Mouse (Mus musculus) embryo, embryonic 11.5 days (tissue): ENCODE data around the gene Slc25a12.

Experiments
- DNase-seq: peaks from one replicate; pipeline ENCODE4 v3.0.0-alpha.2; 2012; ENCODE audit warnings: low read depth, low spot score

Slc25a12 gene

DNA sequence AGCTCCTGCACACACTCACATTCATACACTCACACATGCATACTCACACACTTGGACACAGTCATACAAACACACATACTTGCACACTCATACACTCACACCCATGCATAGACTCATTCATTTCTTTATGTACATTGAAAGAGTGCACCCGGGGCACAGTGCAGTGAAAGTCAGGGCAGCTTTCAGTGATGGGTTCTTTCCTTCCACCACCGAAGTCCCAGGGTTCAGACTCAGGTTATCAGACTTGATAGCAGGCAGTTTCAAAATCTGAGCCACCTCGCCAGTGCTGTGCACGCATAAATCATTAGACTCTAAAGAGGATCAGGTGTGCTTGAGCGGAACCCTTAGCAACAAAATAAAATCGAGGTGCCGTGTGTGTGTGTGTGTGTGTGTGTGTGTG lies 17.4 kb downstream of the Slc25a12 start:
- DNase-seq: no peak

DNA sequence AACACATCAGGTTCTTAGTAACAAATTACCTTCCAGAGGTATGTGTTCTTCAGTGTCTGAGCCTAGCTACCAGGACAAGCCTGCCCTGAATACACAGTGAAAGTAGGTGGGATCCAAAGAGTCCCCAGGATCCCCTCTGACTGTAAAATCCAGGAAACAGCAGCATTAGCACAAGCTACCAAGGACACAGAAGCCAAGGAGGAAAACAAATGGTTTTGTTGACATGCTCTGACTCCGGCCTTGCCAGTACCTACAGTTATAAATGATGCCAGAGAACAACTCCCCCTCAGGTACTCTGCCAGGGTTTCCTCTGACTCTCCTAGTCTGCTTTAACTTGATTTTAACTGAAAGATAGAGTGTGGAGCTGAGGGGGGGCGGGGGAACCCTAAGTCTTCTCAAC lies 18.0 kb downstream of the Slc25a12 start:
- no peak for DNase-seq

DNA sequence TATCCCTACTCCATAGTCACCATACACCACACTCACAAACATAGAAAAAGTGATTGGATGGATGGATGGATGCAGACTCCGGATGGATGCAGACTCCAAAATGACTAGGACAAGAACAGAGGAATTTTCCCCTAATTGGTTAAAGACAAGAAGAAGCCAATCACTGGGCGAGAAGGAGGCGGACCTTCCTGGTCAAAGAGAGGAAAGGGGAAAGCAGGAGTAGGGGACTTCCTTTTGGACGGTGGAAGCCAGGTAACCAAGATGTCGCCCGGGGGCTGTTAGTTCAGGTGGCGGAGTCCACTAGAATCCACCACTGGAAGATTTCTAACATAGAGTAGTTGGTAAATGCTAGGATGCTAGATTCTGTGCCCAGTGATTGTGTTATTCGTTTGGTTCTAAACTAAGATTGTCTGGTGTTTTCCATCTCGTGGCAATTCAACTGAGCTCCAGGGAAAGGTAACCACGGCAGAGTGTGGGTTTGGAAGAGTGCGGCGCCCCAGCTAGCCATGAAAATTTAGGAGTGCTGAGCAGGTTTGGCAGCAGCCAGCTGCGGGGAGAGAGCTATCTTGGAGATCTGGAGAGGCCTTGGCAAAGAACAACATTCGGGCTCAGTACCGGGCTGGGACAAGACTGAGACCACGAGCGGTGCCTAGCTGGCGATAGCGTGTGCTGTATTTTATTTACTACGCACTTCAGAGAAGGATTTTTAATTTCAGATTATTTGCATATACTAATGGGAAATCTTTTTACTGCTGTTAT lies 19.6 kb downstream of the Slc25a12 start:
- no peak for DNase-seq

- DNase-seq: no peak
Measured at GRCm38 (mm10) chr2:71347160-71347559, 20.4 kb downstream of the Slc25a12 start.

DNA sequence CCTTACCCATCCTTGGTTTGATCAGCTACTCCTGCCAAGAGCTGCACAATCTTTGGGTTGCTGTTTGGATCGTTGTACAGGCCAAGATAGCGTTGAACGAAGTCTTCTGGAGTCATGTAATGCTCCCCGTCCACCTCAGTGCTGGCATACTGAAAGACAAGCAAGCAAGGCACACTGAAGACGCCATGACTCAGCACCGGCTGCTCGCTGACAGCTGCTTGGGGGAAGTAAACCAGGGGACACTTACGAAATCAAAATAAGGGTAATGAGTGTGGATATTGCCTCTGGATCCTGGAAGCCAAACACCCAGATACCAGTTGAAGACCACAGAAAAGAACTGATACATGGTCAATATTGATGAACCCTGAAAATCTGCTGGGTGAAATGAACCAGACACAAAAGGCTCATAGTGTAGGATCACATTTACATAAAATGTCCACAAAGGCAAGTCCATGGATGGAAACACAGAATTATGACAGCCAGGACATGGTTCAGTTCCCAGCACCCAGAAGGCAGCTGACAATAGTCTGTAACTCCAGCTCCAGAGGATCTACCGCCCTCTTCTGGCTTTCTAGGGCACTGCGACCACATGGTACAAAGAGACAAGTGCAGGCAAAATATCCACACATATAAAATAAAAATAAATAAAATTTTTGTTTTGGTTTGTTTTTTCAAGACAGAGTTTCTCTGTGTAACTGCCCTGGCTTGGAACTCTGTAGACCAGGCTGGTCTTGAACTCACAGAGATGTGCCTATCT lies 23.5 kb downstream of the Slc25a12 start:
- no peak for DNase-seq

DNA sequence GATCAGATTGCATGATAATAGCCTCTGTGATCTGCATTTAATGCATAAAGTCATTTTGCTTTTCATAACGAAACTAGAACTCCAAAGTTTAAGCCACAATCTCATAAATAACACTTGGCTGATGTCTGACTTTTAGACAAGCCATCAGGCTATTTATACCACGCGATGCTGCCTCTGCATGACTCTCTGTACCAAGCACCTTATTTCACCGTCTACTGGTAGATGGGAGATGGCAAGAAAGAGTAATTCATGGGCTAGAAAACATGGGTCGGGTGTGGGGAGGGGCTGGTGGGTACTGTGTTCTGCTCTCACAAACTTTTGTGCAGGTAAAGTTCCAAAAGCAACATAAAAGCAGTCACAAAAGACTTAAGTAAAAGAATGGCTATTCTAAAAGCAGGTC lies 27.4 kb downstream of the Slc25a12 start:
- DNase-seq: no peak

GRCm38 (mm10) chr2:71338145-71338796 lies 29.3 kb downstream of the Slc25a12 start:
- DNase-seq: no peak

DNA sequence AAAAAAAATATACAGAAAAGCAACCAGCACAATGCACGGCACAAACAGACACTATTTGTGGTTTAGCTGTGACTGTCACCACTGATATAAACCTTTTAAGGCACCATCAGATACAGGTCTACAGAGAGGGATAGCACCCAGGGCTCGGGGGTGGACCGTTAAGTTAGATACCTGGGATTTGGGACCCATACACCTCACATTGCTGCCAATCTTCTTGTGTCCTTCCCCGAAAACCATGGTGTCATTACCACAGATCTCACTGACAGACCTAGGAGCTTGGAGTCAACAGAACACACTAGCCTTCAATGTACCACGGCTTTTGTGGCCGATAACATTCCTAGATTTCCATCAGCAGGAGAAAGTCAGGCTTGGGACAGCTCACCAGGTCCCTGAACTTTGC lies 30.9 kb downstream of the Slc25a12 start:
- DNase-seq: no peak

DNA sequence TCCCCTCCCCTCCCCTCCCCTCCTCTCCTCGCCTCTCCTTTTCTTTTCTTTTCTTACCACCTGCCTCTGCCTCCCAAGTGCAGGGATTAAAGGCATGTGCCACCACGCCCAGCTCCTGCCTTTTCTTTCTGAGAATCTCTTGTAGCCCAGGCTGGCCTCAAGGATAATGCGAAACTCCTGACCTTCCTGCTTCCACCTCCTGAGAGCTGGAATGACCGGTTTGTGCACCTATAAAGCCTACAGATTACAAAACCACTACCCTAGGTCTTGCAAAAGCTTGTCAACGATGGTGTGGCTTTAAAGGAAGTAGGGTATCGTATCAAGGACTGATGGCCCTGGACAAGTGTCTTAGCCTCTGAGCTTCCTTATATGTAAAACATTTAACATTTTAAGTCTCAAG lies 31.3 kb downstream of the Slc25a12 start:
- no peak for DNase-seq

GRCm38 (mm10) chr2:71333986-71334822 lies 33.3 kb downstream of the Slc25a12 start:
- no peak for DNase-seq

GRCm38 (mm10) chr2:71329761-71330160 lies 37.8 kb downstream of the Slc25a12 start:
- DNase-seq: no peak

GRCm38 (mm10) chr2:71328391-71329160 lies 39.0 kb downstream of the Slc25a12 start:
- DNase-seq: no peak

DNA sequence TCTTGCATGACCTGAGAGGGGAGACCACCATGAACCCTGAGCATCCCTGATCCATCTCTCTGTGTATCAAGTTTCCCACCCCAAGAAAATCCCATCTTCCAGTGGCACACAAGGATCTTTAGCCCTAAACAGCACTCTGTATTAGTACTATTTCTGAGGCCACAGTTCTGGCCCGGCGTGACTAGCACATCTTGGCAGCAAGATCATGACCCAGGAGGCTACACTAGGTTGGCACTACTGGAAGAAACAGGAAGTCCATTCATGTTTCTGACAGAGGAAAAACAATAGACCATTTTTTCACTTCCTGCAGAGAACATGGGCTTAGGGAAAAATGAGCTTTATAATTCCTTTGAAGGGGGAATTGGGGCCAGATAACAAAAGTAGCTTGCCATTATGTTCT lies 39.8 kb downstream of the Slc25a12 start:
- no peak for DNase-seq

- no peak for DNase-seq
Measured at GRCm38 (mm10) chr2:71326766-71327464, 40.6 kb downstream of the Slc25a12 start.

DNA sequence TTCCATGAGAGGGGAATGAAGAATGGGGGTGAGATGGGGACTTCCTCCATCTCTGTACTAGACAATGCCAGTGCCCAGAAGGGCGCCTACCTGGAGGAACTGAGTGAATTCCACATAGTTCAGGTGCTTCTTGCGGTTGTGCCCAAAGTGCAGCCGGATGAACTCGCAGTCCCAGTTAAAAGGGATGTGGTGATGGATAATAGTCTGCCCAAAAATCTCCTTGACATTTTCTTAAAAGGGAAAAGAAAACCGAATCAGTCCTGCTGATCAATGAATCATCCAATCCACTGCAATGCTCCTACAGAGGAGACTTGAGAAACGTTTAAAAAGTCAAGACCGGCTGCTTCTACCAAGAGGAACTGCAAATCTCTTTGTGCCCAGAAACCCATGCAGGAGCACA lies 43.7 kb downstream of the Slc25a12 start:
- no peak for DNase-seq

- no peak for DNase-seq
Measured at GRCm38 (mm10) chr2:71321486-71321885, 46.1 kb downstream of the Slc25a12 start.

- no peak for DNase-seq
Measured at GRCm38 (mm10) chr2:71316116-71316789, 51.3 kb downstream of the Slc25a12 start.

- DNase-seq: no peak
Measured at GRCm38 (mm10) chr2:71315022-71315421, 52.5 kb downstream of the Slc25a12 start.

DNA sequence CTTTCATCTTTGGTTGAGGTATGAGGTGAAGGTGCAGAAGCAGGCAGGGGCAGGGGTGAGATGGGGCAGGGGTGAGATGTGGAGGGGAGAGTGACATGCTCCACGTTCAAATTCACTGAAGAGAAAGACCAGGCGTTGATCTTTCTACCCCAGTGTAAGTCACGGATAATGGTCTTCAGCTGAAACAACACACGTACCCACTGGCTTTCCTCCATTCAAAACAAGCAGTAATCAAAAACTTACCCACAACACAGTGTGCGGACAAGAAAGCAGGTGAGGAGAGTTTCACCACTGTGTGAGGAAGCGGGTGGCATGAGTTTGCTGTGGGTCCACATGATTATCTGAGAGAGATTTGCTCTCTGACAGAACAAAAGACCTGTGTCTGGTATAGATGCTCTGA lies 53.5 kb downstream of the Slc25a12 start:
- no peak for DNase-seq

- no peak for DNase-seq
Measured at GRCm38 (mm10) chr2:71312067-71312466, 55.5 kb downstream of the Slc25a12 start.
